9 mouse cellular contexts compared by ENCODE assay signal in genomic region chr4:138922131-138922459, GRCm38 (mm10). TPM values are rescaled to one million over a fixed set of nuclear protein-coding genes. Genes with fewer than 3 reads are reported as not detected.
DNase-seq lines count a peak whose midpoint lies in the region; ATAC-seq lines count a peak whose summit lies in the region.
"Had no signal": no experiment of that assay in that cellular context is flagged by ENCODE, and none has a peak within 500 bp of the region (broad histone marks: within the 10 kb centered on the region; RNA-seq: fewer than 3 reads in every experiment).

No protein-coding gene starts in this region.

- H3K36me3 ChIP-seq in forebrain, embryonic 11.5 days (ENCODE audit: control insufficient read depth, insufficient read depth, low read length) = no peaks in the 10 kb centered on the region
- H3K36me3 ChIP-seq in heart, embryonic 15.5 days = no peaks in the 10 kb centered on the region
- no peaks in the 10 kb centered on the region for H3K36me3 ChIP-seq in liver, embryonic 12.5 days
- H3K36me3 ChIP-seq in stomach, embryonic 15.5 days = no peaks in the 10 kb centered on the region

- H3K27ac ChIP-seq in forebrain, embryonic 11.5 days (ENCODE audit: low read depth, low read length) = no peak overlapping the region
- no peak overlapping the region for H3K27ac ChIP-seq in heart, embryonic 15.5 days
- H3K27ac ChIP-seq in liver, embryonic 12.5 days = no peak overlapping the region
- no peak overlapping the region for H3K27ac ChIP-seq in stomach, embryonic 15.5 days
- H3K27ac ChIP-seq: macrophage had no signal

- H3K27me3 ChIP-seq in forebrain, embryonic 11.5 days (ENCODE audit: control insufficient read depth, insufficient read depth, low read length) = no peaks in the 10 kb centered on the region
- H3K27me3 ChIP-seq in heart, embryonic 15.5 days = peaks cover 14% of the 10 kb centered on the region
- peaks cover 27% of the 10 kb centered on the region for H3K27me3 ChIP-seq in liver, embryonic 12.5 days (replicated peaks)
- no peaks in the 10 kb centered on the region for H3K27me3 ChIP-seq in stomach, embryonic 15.5 days (replicated peaks)

- no peaks in the 10 kb centered on the region for H3K4me1 ChIP-seq in forebrain, embryonic 11.5 days (replicated peaks; ENCODE audit: control insufficient read depth, insufficient read depth, low read length)
- peaks cover 5% of the 10 kb centered on the region; the same call in 1 of the 2 replicates for H3K4me1 ChIP-seq in heart, embryonic 15.5 days (replicated peaks)
- peaks cover 3% of the 10 kb centered on the region for H3K4me1 ChIP-seq in liver, embryonic 12.5 days
- H3K4me1 ChIP-seq in stomach, embryonic 15.5 days = peaks cover 5% of the 10 kb centered on the region; the same call in 1 of the 2 replicates

- peak; percentile 94 to 97 for DNase-seq in CD8-positive naive resting alpha-beta T cell, adult 2 months (ENCODE audit: low read depth in 2 of 2, low spot score in 2 of 2)
- peak; percentile 80 for DNase-seq in c-Kit-positive CD71-positive TER-119-negative erythroid progenitor cells, embryonic 14.5 days (ENCODE audit: low read depth)
- DNase-seq in forebrain, embryonic 11.5 days (ENCODE audit: low spot score) = peak; percentile 97
- peak; percentile 96 for DNase-seq in kidney, postnatal 14 days
- DNase-seq in neural tube, embryonic 10.5 days (ENCODE audit: extremely low spot score, low spot score) = peak; percentile 98

- peak overlapping the region; percentile 39 for H3K4me2 ChIP-seq in forebrain, embryonic 11.5 days (ENCODE audit: low read depth, low read length, severe bottlenecking)
- H3K4me2 ChIP-seq in heart, embryonic 15.5 days = peak overlapping the region; percentile 50
- H3K4me2 ChIP-seq in liver, embryonic 12.5 days = peak overlapping the region; percentile 35
- H3K4me2 ChIP-seq in stomach, embryonic 15.5 days = peak overlapping the region; percentile 44

- no peak overlapping the region for H3K9ac ChIP-seq in forebrain, embryonic 11.5 days (ENCODE audit: low read length)
- no peak overlapping the region for H3K9ac ChIP-seq in heart, embryonic 15.5 days
- H3K9ac ChIP-seq in liver, embryonic 12.5 days = no peak overlapping the region
- no peak overlapping the region for H3K9ac ChIP-seq in stomach, embryonic 15.5 days

- H3K4me3 ChIP-seq in forebrain, embryonic 11.5 days (ENCODE audit: low read depth, low read length) = peak overlapping the region; percentile 17; the same call in 1 of the 2 replicates
- H3K4me3 ChIP-seq in heart, embryonic 15.5 days = peak overlapping the region; percentile 21
- no peak overlapping the region for H3K4me3 ChIP-seq in liver, embryonic 12.5 days
- no peak overlapping the region for H3K4me3 ChIP-seq in stomach, embryonic 15.5 days (replicated peaks)

- peak; percentile 61; the same call in 1 of the 2 replicates for ATAC-seq in forebrain, embryonic 11.5 days (replicated peaks; ENCODE audit: low FRiP score)
- ATAC-seq in heart, embryonic 15.5 days (replicated peaks; ENCODE audit: insufficient number of reproducible peaks, insufficient read depth, low FRiP score, low read depth) = no peak; the same call in 1 of the 2 replicates
- ATAC-seq in liver, embryonic 12.5 days = no peak; the same call in 1 of the 2 replicates
- peak; percentile 82 for ATAC-seq in stomach, embryonic 15.5 days (ENCODE audit: insufficient read depth, low FRiP score, low read depth)

- no peaks in the 10 kb centered on the region for H3K9me3 ChIP-seq in forebrain, embryonic 11.5 days (ENCODE audit: control insufficient read depth, low read length)
- H3K9me3 ChIP-seq in heart, embryonic 15.5 days (replicated peaks) = no peaks in the 10 kb centered on the region
- H3K9me3 ChIP-seq in liver, embryonic 12.5 days (replicated peaks) = no peaks in the 10 kb centered on the region
- H3K9me3 ChIP-seq in stomach, embryonic 15.5 days = no peaks in the 10 kb centered on the region

- 2% methylated on average over 11 of the region's 11 CpGs for WGBS in forebrain, embryonic 11.5 days
- WGBS in heart, embryonic 15.5 days = 1% methylated on average over 11 of the region's 11 CpGs
- 1% methylated on average over 11 of the region's 11 CpGs for WGBS in liver, embryonic 12.5 days (ENCODE audit: insufficient replicate concordance)
- 2% methylated on average over 11 of the region's 11 CpGs for WGBS in stomach, embryonic 15.5 days

RNA-seq across cellular contexts. Expression of gene Otud3, which starts 8.3 kb away (rescaled TPM):
- polyA plus RNA-seq in forebrain, embryonic 11.5 days (2014; fragmentation: Nextera tagmentation; extraction: Ambion mirVana) = 2.8 and 3.5 TPM in 2 replicates
- 2.6 and 3.3 TPM in 2 replicates for polyA plus RNA-seq in heart, embryonic 15.5 days (2015; fragmentation: Nextera tagmentation; extraction: Ambion mirVana)
- 2.3 and 2.5 TPM in 2 replicates for polyA plus RNA-seq in liver, embryonic 12.5 days (2016; fragmentation: Nextera tagmentation; extraction: Ambion mirVana)
- 6.8 and 8.1 TPM in 2 replicates for polyA plus RNA-seq in stomach, embryonic 15.5 days (2015; fragmentation: Nextera tagmentation; extraction: Ambion mirVana)

RNA-seq across cellular contexts. Expression of gene Pla2g2e, which starts 44.4 kb away (rescaled TPM):
- polyA plus RNA-seq in forebrain, embryonic 11.5 days (2014; fragmentation: Nextera tagmentation; extraction: Ambion mirVana) = not detected in 2 replicates
- polyA plus RNA-seq in heart, embryonic 15.5 days (2015; fragmentation: Nextera tagmentation; extraction: Ambion mirVana) = not detected in 2 replicates
- not detected in 2 replicates for polyA plus RNA-seq in liver, embryonic 12.5 days (2016; fragmentation: Nextera tagmentation; extraction: Ambion mirVana)
- not detected in 2 replicates for polyA plus RNA-seq in stomach, embryonic 15.5 days (2015; fragmentation: Nextera tagmentation; extraction: Ambion mirVana)

RNA-seq across cellular contexts. Expression of gene Rnf186, which starts 44.8 kb away (rescaled TPM):
- not detected in 2 replicates for polyA plus RNA-seq in forebrain, embryonic 11.5 days (2014; fragmentation: Nextera tagmentation; extraction: Ambion mirVana)
- 0.13 and 0.29 TPM in 2 replicates for polyA plus RNA-seq in heart, embryonic 15.5 days (2015; fragmentation: Nextera tagmentation; extraction: Ambion mirVana)
- polyA plus RNA-seq in liver, embryonic 12.5 days (2016; fragmentation: Nextera tagmentation; extraction: Ambion mirVana) = not detected in 2 replicates
- polyA plus RNA-seq in stomach, embryonic 15.5 days (2015; fragmentation: Nextera tagmentation; extraction: Ambion mirVana) = 22.7 and 26.1 TPM in 2 replicates
- polyA plus RNA-seq: macrophage had no signal

RNA-seq across cellular contexts. Expression of gene Gm13030, which starts 48.3 kb away (rescaled TPM):
- not detected in 2 replicates for polyA plus RNA-seq in forebrain, embryonic 11.5 days (2014; fragmentation: Nextera tagmentation; extraction: Ambion mirVana)
- not detected in 2 replicates for polyA plus RNA-seq in heart, embryonic 15.5 days (2015; fragmentation: Nextera tagmentation; extraction: Ambion mirVana)
- not detected in 2 replicates for polyA plus RNA-seq in liver, embryonic 12.5 days (2016; fragmentation: Nextera tagmentation; extraction: Ambion mirVana)
- not detected in 2 replicates for polyA plus RNA-seq in stomach, embryonic 15.5 days (2015; fragmentation: Nextera tagmentation; extraction: Ambion mirVana)
- polyA plus RNA-seq: macrophage had no signal

RNA-seq across cellular contexts. Expression of gene Tmco4, which starts 50.6 kb away (rescaled TPM):
- polyA plus RNA-seq in forebrain, embryonic 11.5 days (2014; fragmentation: Nextera tagmentation; extraction: Ambion mirVana) = 0.77 and 0.96 TPM in 2 replicates
- 6.9 and 7.1 TPM in 2 replicates for polyA plus RNA-seq in heart, embryonic 15.5 days (2015; fragmentation: Nextera tagmentation; extraction: Ambion mirVana)
- polyA plus RNA-seq in liver, embryonic 12.5 days (2016; fragmentation: Nextera tagmentation; extraction: Ambion mirVana) = 2.1 and 2.5 TPM in 2 replicates
- 9.2 and 9.4 TPM in 2 replicates for polyA plus RNA-seq in stomach, embryonic 15.5 days (2015; fragmentation: Nextera tagmentation; extraction: Ambion mirVana)

Comparison
In these comparisons a context has a peak if more than half of its experiments do, and no peak if none do; other contexts are left out.
1. ATAC-seq: peak in forebrain, embryonic 11.5 days (single experiment) and stomach, embryonic 15.5 days (single experiment); none in heart, embryonic 15.5 days (single experiment) and liver, embryonic 12.5 days (single experiment).
2. H3K4me3 ChIP-seq: peak in forebrain, embryonic 11.5 days (single experiment) and heart, embryonic 15.5 days (single experiment); none in liver, embryonic 12.5 days (single experiment) and stomach, embryonic 15.5 days (single experiment).
3. RNA of gene Rnf186, which starts 44.8 kb away (polyA plus RNA-seq): 22.7 to 26.1 TPM in stomach, embryonic 15.5 days; 0.13 to 0.29 TPM in heart, embryonic 15.5 days, not detected in liver, embryonic 12.5 days and not detected in forebrain, embryonic 11.5 days; every median in the first group is over 10 times any median in the second.
4. Peak in every context shown above with its lines, with median percentiles within 50 percentile points of each other: DNase-seq and H3K4me2 ChIP-seq.